Mouse (Mus musculus): Measurements from ENCODE around the gene Hdac7. TPM values are rescaled to one million over a fixed set of nuclear protein-coding genes. Genes with fewer than 3 reads are reported as not detected.

Gene Hdac7
- polyA plus RNA-seq, 1 experiment from 2014 or later = 32.1 TPM

DNA sequence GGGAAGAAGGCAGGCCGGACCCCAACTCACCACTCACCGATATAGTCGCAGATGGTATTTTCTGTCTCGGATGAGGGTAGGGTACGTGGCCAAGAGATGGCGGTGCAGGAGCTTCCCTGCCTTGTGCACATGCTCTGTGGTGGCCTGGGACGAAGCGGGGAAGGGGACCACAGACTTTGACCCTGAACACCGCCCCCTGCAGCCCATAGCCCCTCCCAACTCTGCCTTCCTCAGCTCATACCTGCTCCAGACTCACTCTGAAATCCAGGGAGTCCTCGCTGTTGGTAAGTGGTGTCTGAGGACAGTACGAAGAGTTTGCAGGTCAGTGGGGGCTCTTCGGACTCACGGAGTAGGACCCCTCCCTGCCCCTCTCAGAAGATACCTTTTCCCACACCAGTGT is 82.9 kb downstream of the Hdac7 start:
- 40% methylated on average over 13 of the region's 13 CpGs for WGBS
- H3K4me3 ChIP-seq = no peak overlapping the region
- H3K36me3 ChIP-seq = 0 out of 2 replicates have a peak, but pooled peaks cover 3% of the 10 kb centered on the region
- no peak for DNase-seq (ENCODE audit: low spot score)
- H3K9me3 ChIP-seq (replicated peaks) = no peaks in the 10 kb centered on the region
- H3K27ac ChIP-seq = no peak overlapping the region; the same call in 1 of the 2 replicates
- peaks cover 56% of the 10 kb centered on the region for H3K4me1 ChIP-seq
- peaks cover 10% of the 10 kb centered on the region for H3K27me3 ChIP-seq (ENCODE audit: low read depth, poor library complexity, severe bottlenecking)

DNA sequence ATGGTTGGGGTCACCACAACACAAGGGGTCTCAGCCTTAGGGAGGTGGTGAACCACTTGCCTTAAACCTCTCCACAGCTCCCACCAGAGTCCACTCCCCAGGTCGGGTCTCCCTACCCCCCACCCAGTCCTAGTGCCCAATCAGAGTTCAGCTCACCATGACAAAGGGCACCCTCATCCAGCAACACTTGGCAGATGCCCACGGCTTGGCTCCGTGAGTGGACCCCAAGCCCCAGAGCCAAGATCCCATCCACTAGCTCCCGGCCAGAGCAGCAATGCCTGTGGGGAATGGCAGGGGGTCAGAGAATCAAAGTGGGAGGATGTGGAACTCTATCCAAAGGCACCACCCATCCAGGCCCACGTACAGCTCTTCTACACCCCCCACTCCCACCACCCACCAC is 83.3 kb downstream of the Hdac7 start:
- H3K27me3 ChIP-seq (ENCODE audit: low read depth, poor library complexity, severe bottlenecking) = peaks cover 6% of the 10 kb centered on the region
- H3K27ac ChIP-seq = no peak overlapping the region
- no peak for DNase-seq (ENCODE audit: low spot score)
- 0 out of 2 replicates have a peak, but pooled peaks cover 3% of the 10 kb centered on the region for H3K36me3 ChIP-seq
- peaks cover 51% of the 10 kb centered on the region for H3K4me1 ChIP-seq
- WGBS = 73% methylated on average over 5 of the region's 5 CpGs
- H3K9me3 ChIP-seq (replicated peaks) = no peaks in the 10 kb centered on the region
- no peak overlapping the region for H3K4me3 ChIP-seq

DNA sequence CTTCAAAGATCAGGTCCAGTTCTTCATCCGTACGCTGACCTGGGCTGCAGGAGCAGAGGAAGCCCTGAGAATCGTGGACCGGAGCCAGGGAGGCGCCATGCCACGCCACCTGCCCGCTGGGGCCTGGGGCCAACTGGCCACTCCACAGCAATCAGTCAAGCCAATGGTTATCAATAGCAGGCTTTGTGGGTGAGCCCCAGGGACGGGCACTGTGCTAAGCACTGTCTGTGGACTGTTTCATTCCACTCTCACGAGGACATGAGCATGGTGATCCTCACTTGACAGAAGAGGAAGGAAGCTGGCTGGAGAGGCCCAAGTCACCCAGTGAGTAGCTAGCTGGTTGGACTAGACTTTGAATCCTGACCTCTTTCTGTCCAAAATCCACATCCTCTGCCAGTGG is 84.3 kb downstream of the Hdac7 start:
- 93% methylated on average over 9 of the region's 9 CpGs for WGBS
- peaks cover 48% of the 10 kb centered on the region for H3K4me1 ChIP-seq
- peaks cover 5% of the 10 kb centered on the region; the same call in 1 of the 2 replicates for H3K27me3 ChIP-seq (ENCODE audit: low read depth, poor library complexity, severe bottlenecking)
- no peak overlapping the region for H3K27ac ChIP-seq
- H3K36me3 ChIP-seq = 0 out of 2 replicates have a peak, but pooled peaks cover 3% of the 10 kb centered on the region
- H3K9me3 ChIP-seq (replicated peaks) = no peaks in the 10 kb centered on the region
- no peak for DNase-seq (ENCODE audit: low spot score)
- H3K4me3 ChIP-seq = no peak overlapping the region

DNA sequence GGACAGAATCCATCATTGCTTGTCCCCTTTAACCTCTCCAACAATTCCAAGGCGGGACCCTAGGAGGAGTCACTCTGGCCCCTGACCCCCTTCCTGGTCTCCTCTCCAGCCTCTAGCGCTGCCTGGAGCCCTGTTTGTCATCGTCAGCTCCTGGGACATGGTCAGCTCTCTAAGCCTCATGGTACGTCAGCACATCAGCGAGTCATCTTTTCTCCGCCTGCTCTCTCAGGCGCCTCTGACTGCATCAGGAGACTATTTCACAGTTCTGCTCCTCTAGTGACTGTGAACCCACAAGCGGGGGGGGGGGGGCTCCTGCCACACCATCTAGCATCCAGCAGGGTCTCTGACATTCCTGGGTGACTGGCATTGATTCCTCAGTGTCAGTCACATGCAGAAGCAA is 88.9 kb downstream of the Hdac7 start:
- no peak overlapping the region for H3K4me3 ChIP-seq
- WGBS = 42% methylated on average over 8 of the region's 8 CpGs
- no peaks in the 10 kb centered on the region for H3K27me3 ChIP-seq (ENCODE audit: low read depth, poor library complexity, severe bottlenecking)
- peaks cover 29% of the 10 kb centered on the region for H3K4me1 ChIP-seq
- H3K27ac ChIP-seq = peak overlapping the region; percentile 54; the same call in 1 of the 2 replicates
- DNase-seq (ENCODE audit: low spot score) = no peak
- no peaks in the 10 kb centered on the region for H3K9me3 ChIP-seq (replicated peaks)
- 0 out of 2 replicates have a peak, but pooled peaks cover 3% of the 10 kb centered on the region for H3K36me3 ChIP-seq

DNA sequence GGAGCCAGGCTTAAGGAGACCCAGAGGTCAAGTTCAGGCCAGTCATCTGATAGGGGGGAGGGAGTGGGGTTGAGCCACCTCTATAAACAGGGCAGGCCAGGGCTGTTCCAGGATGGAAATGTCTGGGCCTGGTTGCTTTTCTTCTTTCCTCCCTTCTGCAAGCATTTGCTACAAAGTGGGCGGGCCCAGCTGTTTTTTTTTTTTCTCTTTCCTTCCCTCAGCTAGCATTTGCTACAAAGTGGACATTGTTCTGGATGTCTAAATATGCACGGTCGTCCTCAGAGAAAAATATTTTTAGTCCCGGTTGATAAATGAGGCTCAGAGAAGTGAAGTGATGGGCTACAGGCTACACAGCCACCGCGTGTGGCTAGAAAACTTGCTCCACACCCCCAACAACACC is 89.8 kb downstream of the Hdac7 start:
- DNase-seq (ENCODE audit: low spot score) = no peak
- WGBS = 83% methylated on average over 6 of the region's 6 CpGs
- Histone ChIP-seq H3K4me3 (no peak overlapping the region), H3K36me3 (no peaks in the 10 kb centered on the region), H3K27ac (0 out of 2 replicates have a peak overlapping the region, but pooled peaks have one; percentile 54), H3K4me1 (peaks cover 32% of the 10 kb centered on the region), H3K27me3 (ENCODE audit: low read depth, poor library complexity, severe bottlenecking) (no peaks in the 10 kb centered on the region), H3K9me3 (replicated peaks) (no peaks in the 10 kb centered on the region)

DNA sequence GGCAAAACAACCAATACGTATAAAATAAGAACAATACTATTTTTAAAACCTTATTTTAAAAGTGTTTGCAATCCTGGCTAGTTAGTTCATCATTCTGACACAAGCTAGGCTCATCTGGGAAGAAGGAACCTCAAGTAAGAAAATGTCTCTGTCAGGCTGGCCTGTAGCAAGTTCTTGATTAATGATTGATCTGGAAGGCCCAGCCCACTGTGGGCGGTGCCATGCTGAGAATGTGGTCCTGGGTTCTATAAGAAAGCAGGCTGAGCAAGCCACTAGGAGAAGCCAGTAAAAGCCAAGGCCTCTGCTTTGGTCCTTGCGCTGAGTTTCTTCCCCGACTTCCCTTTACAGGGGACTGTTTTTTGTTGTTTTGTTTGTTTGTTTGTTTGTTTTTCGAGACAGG is 91.8 kb downstream of the Hdac7 start:
- H3K9me3 ChIP-seq (replicated peaks) = no peaks in the 10 kb centered on the region
- no peak overlapping the region for H3K4me3 ChIP-seq
- peaks cover 36% of the 10 kb centered on the region for H3K4me1 ChIP-seq
- 93% methylated on average over 5 of the region's 5 CpGs for WGBS
- DNase-seq (ENCODE audit: low spot score) = no peak
- H3K27ac ChIP-seq = no peak overlapping the region
- no peaks in the 10 kb centered on the region for H3K36me3 ChIP-seq
- no peaks in the 10 kb centered on the region for H3K27me3 ChIP-seq (ENCODE audit: low read depth, poor library complexity, severe bottlenecking)

DNA sequence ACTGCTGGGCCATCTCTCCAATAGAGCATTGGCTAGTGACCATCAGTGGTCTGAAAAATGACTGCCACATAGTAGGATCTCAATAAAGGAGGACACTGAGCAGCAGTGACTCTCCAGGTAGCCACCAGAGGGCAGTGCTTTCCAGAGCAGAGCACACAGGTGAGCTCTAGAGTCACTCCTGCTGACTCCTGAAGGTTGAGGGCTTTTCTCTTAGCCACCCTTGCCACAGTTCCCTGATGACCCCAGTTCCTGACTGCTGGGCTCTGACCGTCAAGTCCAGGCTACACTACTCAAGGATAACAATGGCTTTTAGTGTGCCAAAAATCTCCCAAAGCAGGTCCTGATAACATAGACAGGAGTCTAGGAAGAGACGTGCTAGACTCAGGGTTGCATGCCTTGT is 92.6 kb downstream of the Hdac7 start:
- Histone ChIP-seq H3K9me3 (replicated peaks) (no peaks in the 10 kb centered on the region), H3K4me1 (peaks cover 36% of the 10 kb centered on the region), H3K36me3 (no peaks in the 10 kb centered on the region), H3K27me3 (ENCODE audit: low read depth, poor library complexity, severe bottlenecking) (no peaks in the 10 kb centered on the region), H3K4me3 (no peak overlapping the region), H3K27ac (no peak overlapping the region)
- DNase-seq (ENCODE audit: low spot score) = no peak
- WGBS = 84% methylated on average over 2 of the region's 2 CpGs

DNA sequence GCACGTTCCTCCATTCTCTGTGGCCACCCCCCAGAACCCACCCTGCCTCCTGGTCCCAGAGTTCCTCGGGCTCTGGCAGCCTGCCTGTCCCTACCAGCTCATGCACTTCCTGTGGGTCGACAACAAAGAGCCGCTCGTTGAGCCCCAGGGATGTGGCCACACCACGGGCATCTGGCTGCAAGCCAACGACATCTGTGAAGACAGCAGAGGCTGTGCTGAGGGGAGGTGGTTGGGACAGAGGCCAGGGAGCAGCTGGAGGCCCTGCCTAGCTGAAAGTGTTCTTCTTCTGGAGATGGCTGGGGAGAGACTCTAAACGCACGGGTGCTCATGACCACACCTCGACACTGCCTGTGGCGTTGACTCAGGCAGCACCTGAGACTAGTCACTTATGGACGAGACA is 93.6 kb downstream of the Hdac7 start:
- no peak for DNase-seq (ENCODE audit: low spot score)
- H3K27ac ChIP-seq = peak overlapping the region; percentile 65

DNA sequence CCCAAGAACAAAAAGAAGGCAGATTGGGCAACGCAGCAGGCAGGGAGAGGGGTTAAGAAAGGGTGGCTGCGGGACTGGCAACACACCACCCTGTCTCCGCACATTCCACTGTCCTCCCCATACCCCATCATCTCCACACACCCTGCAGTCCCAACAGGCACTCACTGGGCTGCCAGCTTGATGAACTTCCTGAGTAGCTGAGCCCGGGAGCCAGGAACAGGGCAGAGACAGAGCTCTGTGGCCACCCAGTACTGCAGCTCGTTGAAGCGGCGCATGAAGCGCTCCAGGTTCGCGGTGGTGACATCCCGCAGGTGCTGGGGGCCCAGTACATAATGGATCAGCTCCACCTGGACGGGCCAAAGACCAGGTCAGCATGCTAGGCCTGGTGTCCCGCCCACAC is 94.5 kb downstream of the Hdac7 start:
- H3K27me3 ChIP-seq (ENCODE audit: low read depth, poor library complexity, severe bottlenecking) = no peaks in the 10 kb centered on the region
- no peaks in the 10 kb centered on the region for H3K9me3 ChIP-seq (replicated peaks)
- peaks cover 34% of the 10 kb centered on the region for H3K4me1 ChIP-seq
- H3K27ac ChIP-seq = peak overlapping the region; percentile 65
- no peak for DNase-seq (ENCODE audit: low spot score)
- no peaks in the 10 kb centered on the region for H3K36me3 ChIP-seq
- H3K4me3 ChIP-seq = no peak overlapping the region
- 88% methylated on average over 13 of the region's 13 CpGs for WGBS

More for the DNA sequence above, 93.6 kb downstream of the Hdac7 start:
- H3K36me3 ChIP-seq = no peaks in the 10 kb centered on the region
- WGBS = 51% methylated on average over 12 of the region's 12 CpGs
- no peak overlapping the region for H3K4me3 ChIP-seq
- H3K4me1 ChIP-seq = peaks cover 36% of the 10 kb centered on the region
- no peaks in the 10 kb centered on the region for H3K27me3 ChIP-seq (ENCODE audit: low read depth, poor library complexity, severe bottlenecking)
- no peaks in the 10 kb centered on the region for H3K9me3 ChIP-seq (replicated peaks)

DNA sequence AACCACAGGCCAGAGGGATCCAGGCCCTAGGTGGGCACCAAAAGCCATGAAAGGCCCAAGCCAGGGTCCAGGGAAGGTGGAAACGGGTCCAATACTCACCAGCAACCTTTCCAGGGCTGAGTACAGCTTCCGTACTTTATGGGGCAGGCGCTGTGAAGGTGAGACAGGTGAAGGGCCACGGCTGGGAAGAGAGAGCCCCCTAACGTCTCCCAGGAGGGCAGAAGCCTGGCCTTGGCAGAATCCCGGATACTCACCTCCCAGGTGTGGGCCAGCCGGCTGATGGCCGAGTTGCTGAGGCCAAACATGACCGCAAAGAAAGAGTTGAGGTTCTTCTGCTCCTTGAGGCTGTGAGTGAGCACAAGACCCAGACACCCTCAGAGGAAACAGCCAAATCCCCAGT is 94.9 kb downstream of the Hdac7 start:
- no peak for DNase-seq (ENCODE audit: low spot score)
- H3K4me1 ChIP-seq = peaks cover 32% of the 10 kb centered on the region
- H3K4me3 ChIP-seq = no peak overlapping the region
- peak overlapping the region; percentile 0; the same call in 1 of the 2 replicates for H3K27ac ChIP-seq
- no peaks in the 10 kb centered on the region for H3K36me3 ChIP-seq
- no peaks in the 10 kb centered on the region for H3K27me3 ChIP-seq (ENCODE audit: low read depth, poor library complexity, severe bottlenecking)
- no peaks in the 10 kb centered on the region for H3K9me3 ChIP-seq (replicated peaks)
- WGBS = 94% methylated on average over 9 of the region's 9 CpGs

DNA sequence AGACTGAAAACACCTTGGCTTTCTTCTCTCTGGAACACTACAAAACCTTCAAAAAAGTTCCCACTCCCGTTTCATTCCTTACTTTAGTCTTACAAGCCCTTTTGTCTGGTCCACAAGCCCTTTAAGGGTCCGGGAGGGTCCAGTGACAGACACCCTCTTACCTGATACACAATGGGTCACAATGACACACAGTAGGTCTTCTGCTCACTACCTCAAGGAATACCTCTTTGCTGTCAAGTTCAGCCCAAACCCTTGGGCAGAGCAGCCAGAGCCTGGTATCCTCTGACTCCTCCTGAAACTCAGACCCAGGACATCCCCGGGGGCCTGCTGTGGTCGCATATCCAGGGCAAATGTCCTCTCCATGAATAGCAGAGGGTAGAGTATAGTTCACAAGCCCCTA is 95.3 kb downstream of the Hdac7 start:
- peaks cover 31% of the 10 kb centered on the region for H3K4me1 ChIP-seq
- H3K36me3 ChIP-seq = no peaks in the 10 kb centered on the region
- no peaks in the 10 kb centered on the region for H3K9me3 ChIP-seq (replicated peaks)
- H3K4me3 ChIP-seq = no peak overlapping the region
- DNase-seq (ENCODE audit: low spot score) = no peak
- 88% methylated on average over 4 of the region's 4 CpGs for WGBS
- no peaks in the 10 kb centered on the region for H3K27me3 ChIP-seq (ENCODE audit: low read depth, poor library complexity, severe bottlenecking)
- 0 out of 2 replicates have a peak overlapping the region, but pooled peaks have one; percentile 0 for H3K27ac ChIP-seq

DNA sequence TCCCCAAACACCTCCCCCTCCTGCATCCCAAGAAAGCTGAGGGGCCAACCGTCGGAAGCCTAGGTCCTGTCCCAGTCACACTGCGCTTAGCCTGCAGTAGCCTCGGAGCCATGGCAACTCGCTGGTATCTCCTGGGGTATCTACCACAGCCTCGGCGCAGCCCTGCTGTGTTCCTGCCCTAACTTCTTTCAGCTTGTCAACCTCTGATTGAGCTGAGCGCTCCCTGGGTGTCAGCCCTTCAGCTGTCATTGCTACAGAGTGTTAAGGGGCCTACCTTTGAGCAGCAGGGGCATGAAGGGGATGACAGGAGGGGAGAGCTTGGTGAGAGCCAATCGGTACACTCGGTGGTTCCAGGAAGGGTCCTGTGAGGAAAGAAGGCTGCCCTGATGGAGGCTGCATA is 96.0 kb downstream of the Hdac7 start:
- Histone ChIP-seq H3K27ac (no peak overlapping the region), H3K4me1 (peaks cover 27% of the 10 kb centered on the region), H3K27me3 (ENCODE audit: low read depth, poor library complexity, severe bottlenecking) (no peaks in the 10 kb centered on the region), H3K9me3 (replicated peaks) (no peaks in the 10 kb centered on the region), H3K4me3 (no peak overlapping the region), H3K36me3 (no peaks in the 10 kb centered on the region)
- WGBS = 61% methylated on average over 10 of the region's 10 CpGs
- DNase-seq (ENCODE audit: low spot score) = no peak

DNA sequence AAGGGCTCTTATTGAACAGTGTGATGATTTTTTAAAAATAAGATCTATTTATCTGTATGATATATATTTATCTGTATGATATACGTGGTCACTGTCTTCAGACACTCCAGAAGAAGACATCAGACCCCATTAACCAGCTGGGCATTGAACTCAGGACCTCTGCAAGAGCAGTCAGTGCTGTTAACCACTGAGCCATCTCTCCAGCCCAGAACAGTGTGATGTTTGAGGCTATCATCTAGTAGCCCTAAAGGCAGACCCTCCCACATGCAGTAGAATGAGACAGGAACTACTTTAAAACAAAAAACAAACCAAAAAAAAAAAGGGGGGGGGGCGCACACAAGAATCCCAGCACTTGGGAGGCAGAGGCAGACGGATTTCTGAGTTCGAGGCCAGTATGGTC is 96.8 kb downstream of the Hdac7 start:
- Histone ChIP-seq H3K27me3 (ENCODE audit: low read depth, poor library complexity, severe bottlenecking) (no peaks in the 10 kb centered on the region), H3K36me3 (no peaks in the 10 kb centered on the region), H3K27ac (no peak overlapping the region), H3K4me1 (peaks cover 28% of the 10 kb centered on the region), H3K9me3 (replicated peaks) (no peaks in the 10 kb centered on the region), H3K4me3 (no peak overlapping the region)
- WGBS = 87% methylated on average over 4 of the region's 4 CpGs
- DNase-seq (ENCODE audit: low spot score) = no peak

DNA sequence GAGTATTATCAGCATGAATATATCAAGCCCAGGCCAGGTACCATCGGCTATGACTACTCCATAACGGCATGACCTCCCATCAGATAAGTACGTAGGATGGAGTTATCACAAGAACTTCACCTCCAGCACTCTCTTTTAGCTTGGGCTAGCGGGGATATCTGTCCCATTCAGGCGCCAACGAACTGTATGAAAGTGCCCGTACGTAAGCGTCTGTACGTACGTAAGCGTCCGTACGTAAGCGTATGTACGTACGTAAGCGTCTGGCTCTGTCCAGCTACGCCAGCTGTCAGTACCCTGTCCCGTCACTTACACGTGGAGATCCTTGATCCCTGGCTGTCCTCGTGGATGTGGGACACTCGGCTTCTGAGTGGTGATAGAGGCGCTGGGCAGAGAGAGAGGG is 97.6 kb downstream of the Hdac7 start:
- no peak for DNase-seq (ENCODE audit: low spot score)
- no peak overlapping the region for H3K4me3 ChIP-seq
- WGBS = 95% methylated on average over 24 of the region's 24 CpGs
- H3K27me3 ChIP-seq (ENCODE audit: low read depth, poor library complexity, severe bottlenecking) = no peaks in the 10 kb centered on the region
- peaks cover 31% of the 10 kb centered on the region for H3K4me1 ChIP-seq
- no peaks in the 10 kb centered on the region for H3K36me3 ChIP-seq
- H3K27ac ChIP-seq = no peak overlapping the region
- no peaks in the 10 kb centered on the region for H3K9me3 ChIP-seq (replicated peaks)
